Mouse (Mus musculus) MEL (cell line): Measurements from ENCODE around the gene Kdelc2. TPM values are rescaled to one million over a fixed set of nuclear protein-coding genes. Genes with fewer than 3 reads are reported as not detected.

Source experiments
- DNase-seq: peaks from one replicate; pipeline ENCODE4 v3.0.0; 2011; ENCODE audit warnings: low read depth, low spot score
- H3K27ac ChIP-seq: 2 replicates; pipeline ENCODE4 v1.5.1; 2012; ENCODE audit warnings: low read depth, mild to moderate bottlenecking, control low read depth, low read length, moderate library complexity; ENCODE audit not compliant: control insufficient read depth
- H3K27me3 ChIP-seq, 2 experiments: fragments of 150-350 bp in 1 of 2; sonication (generic) in 1 of 2; 2 replicates each; pipeline ENCODE4 v1.6.1; 2012; ENCODE audit warnings: low read length in 2 of 2, mild to moderate bottlenecking in 2 of 2, improper control_type of control experiment in 1 of 2, moderate library complexity in 1 of 2; ENCODE audit not compliant: insufficient read depth in 2 of 2, control insufficient read depth in 1 of 2
- H3K36me3 ChIP-seq, 2 experiments: 2 replicates each; pipeline ENCODE4 v1.6.1; 2012 to 2014; ENCODE audit warnings: low read length in 2 of 2, improper control_type of control experiment in 1 of 2, inconsistent platforms in 1 of 2, mild to moderate bottlenecking in 1 of 2; ENCODE audit not compliant: insufficient read depth in 2 of 2, control insufficient read depth in 1 of 2
- H3K4me1 ChIP-seq, 2 experiments: fragments of 150-350 bp in 1 of 2; sonication (generic) in 1 of 2; 2 replicates each; pipeline ENCODE4 v1.6.1; 2012; ENCODE audit warnings: low read length in 2 of 2, improper control_type of control experiment in 1 of 2, mild to moderate bottlenecking in 1 of 2; ENCODE audit not compliant: insufficient read depth in 2 of 2, control insufficient read depth in 1 of 2
- H3K4me3 ChIP-seq, 2 experiments: fragments of 150-350 bp in 1 of 2; sonication (generic) in 1 of 2; 2 replicates each; pipeline ENCODE4 v1.5.1; 2012; ENCODE audit warnings: low read depth in 2 of 2, low read length in 2 of 2, mild to moderate bottlenecking in 2 of 2, moderate library complexity in 2 of 2, control low read depth in 1 of 2, improper control_type of control experiment in 1 of 2; ENCODE audit not compliant: control insufficient read depth in 1 of 2, insufficient read depth in 1 of 2
- H3K79me2 ChIP-seq: 2 replicates; pipeline ENCODE4 v1.6.1; 2012; ENCODE audit warnings: mild to moderate bottlenecking, low read length, moderate library complexity; ENCODE audit not compliant: control insufficient read depth, poor library complexity, insufficient read depth
- H3K9ac ChIP-seq: 2 replicates; pipeline ENCODE4 v1.6.1; 2012; ENCODE audit warnings: low read depth, mild to moderate bottlenecking, control low read depth, low read length, moderate library complexity; ENCODE audit not compliant: control insufficient read depth, poor library complexity, severe bottlenecking
- H3K9me3 ChIP-seq: fragments of 150-350 bp; sonication (generic); replicated peaks from 2 replicates; pipeline ENCODE4 v1.6.1; 2012; ENCODE audit warnings: mild to moderate bottlenecking, low read length, improper control_type of control experiment, moderate library complexity; ENCODE audit not compliant: insufficient read depth
- BHLHE40 ChIP-seq: IDR thresholded peaks from 2 replicates; pipeline ENCODE4 v1.6.1; 2012; ENCODE audit warnings: low read depth, mild to moderate bottlenecking, inconsistent platforms, low read length, improper control_type of control experiment, borderline replicate concordance
- CHD1 ChIP-seq: IDR thresholded peaks from 2 replicates; pipeline ENCODE4 v1.6.1; 2012; ENCODE audit warnings: low read depth, mild to moderate bottlenecking, inconsistent platforms, low read length, improper control_type of control experiment
- CHD2 ChIP-seq: IDR thresholded peaks from 2 replicates; pipeline ENCODE4 v1.6.1; 2011; ENCODE audit warnings: low read length, improper control_type of control experiment
- CTCF ChIP-seq, 3 experiments: IDR thresholded peaks in 2 of 3; conservative IDR thresholded peaks in 1 of 3; 2 replicates each; pipeline ENCODE4 v1.5.1; 2011 to 2012; ENCODE audit warnings: low read length in 3 of 3, low read depth in 2 of 3, mild to moderate bottlenecking in 2 of 3, improper control_type of control experiment in 1 of 3, inconsistent platforms in 1 of 3, mixed read lengths in 1 of 3, moderate library complexity in 1 of 3; ENCODE audit not compliant: control insufficient read depth in 1 of 3, insufficient read depth in 1 of 3, poor library complexity in 1 of 3, severe bottlenecking in 1 of 3
- E2F4 ChIP-seq: IDR thresholded peaks from 2 replicates; pipeline ENCODE4 v1.6.1; 2011; ENCODE audit warnings: low read depth, low read length, improper control_type of control experiment, borderline replicate concordance
- ELF1 ChIP-seq: IDR thresholded peaks from 2 replicates; pipeline ENCODE4 v1.6.1; 2014; ENCODE audit warnings: low read depth, mild to moderate bottlenecking, inconsistent platforms, low read length, improper control_type of control experiment, moderate library complexity
- EP300 ChIP-seq, 2 experiments: IDR thresholded peaks; 2 replicates each; pipeline ENCODE4 v1.6.1; 2011; ENCODE audit warnings: improper control_type of control experiment in 2 of 2, low read length in 2 of 2, low read depth in 1 of 2, mild to moderate bottlenecking in 1 of 2
- ETS1 ChIP-seq: IDR thresholded peaks from 2 replicates; pipeline ENCODE4 v1.6.1; 2012; ENCODE audit warnings: low read depth, mild to moderate bottlenecking, inconsistent platforms, low read length, improper control_type of control experiment, moderate library complexity
- GATA1 ChIP-seq: IDR thresholded peaks from 2 replicates; pipeline ENCODE4 v1.6.1; 2011; ENCODE audit warnings: low read depth, low read length, improper control_type of control experiment
- HCFC1 ChIP-seq: IDR thresholded peaks from 2 replicates; pipeline ENCODE4 v1.6.1; 2012; ENCODE audit warnings: low read depth, mild to moderate bottlenecking, inconsistent platforms, low read length, improper control_type of control experiment, moderate library complexity
- MAFK ChIP-seq: IDR thresholded peaks from 2 replicates; pipeline ENCODE4 v1.6.1; 2011; ENCODE audit warnings: low read depth, mild to moderate bottlenecking, low read length, improper control_type of control experiment, borderline replicate concordance
- MYC ChIP-seq: IDR thresholded peaks from 2 replicates; pipeline ENCODE4 v1.6.1; 2011; ENCODE audit warnings: low read depth, mild to moderate bottlenecking, low read length, improper control_type of control experiment, moderate library complexity
- NRF1 ChIP-seq: IDR thresholded peaks from 2 replicates; pipeline ENCODE4 v1.6.1; 2014; ENCODE audit warnings: low read depth, mild to moderate bottlenecking, inconsistent platforms, low read length, improper control_type of control experiment, moderate library complexity; ENCODE audit not compliant: poor library complexity, insufficient read depth, severe bottlenecking
- POLR2AphosphoS5 ChIP-seq: IDR thresholded peaks from 2 replicates; pipeline ENCODE4 v1.6.1; 2012; ENCODE audit warnings: low read depth, borderline replicate concordance, mild to moderate bottlenecking, inconsistent platforms, low read length, moderate library complexity, mixed read lengths
- RCOR1 ChIP-seq: IDR thresholded peaks from 2 replicates; pipeline ENCODE4 v1.6.1; 2012; ENCODE audit warnings: low read depth, mild to moderate bottlenecking, inconsistent platforms, low read length, improper control_type of control experiment
- SIN3A ChIP-seq: IDR thresholded peaks from 2 replicates; pipeline ENCODE4 v1.6.1; 2012; ENCODE audit warnings: low read length, improper control_type of control experiment, inconsistent platforms
- TAL1 ChIP-seq: IDR thresholded peaks from 2 replicates; pipeline ENCODE4 v1.6.1; 2012; ENCODE audit warnings: mild to moderate bottlenecking, inconsistent platforms, low read length, moderate library complexity, mixed read lengths
- TCF12 ChIP-seq: IDR thresholded peaks from 2 replicates; pipeline ENCODE4 v1.6.1; 2014; ENCODE audit warnings: low read depth, mild to moderate bottlenecking, inconsistent platforms, low read length, improper control_type of control experiment, moderate library complexity
- USF1 ChIP-seq: IDR thresholded peaks from 2 replicates; pipeline ENCODE4 v1.6.1; 2014; ENCODE audit warnings: low read depth, mild to moderate bottlenecking, inconsistent platforms, low read length, improper control_type of control experiment, moderate library complexity
- ZC3H11A ChIP-seq: IDR thresholded peaks from 2 replicates; pipeline ENCODE4 v1.6.1; 2012; ENCODE audit warnings: low read depth, mild to moderate bottlenecking, inconsistent platforms, low read length, improper control_type of control experiment
- ZKSCAN1 ChIP-seq: IDR thresholded peaks from 2 replicates; pipeline ENCODE4 v1.6.1; 2012; ENCODE audit warnings: low read depth, mild to moderate bottlenecking, inconsistent platforms, low read length, improper control_type of control experiment, moderate library complexity
- ZMIZ1 ChIP-seq: IDR thresholded peaks from 2 replicates; pipeline ENCODE4 v1.6.1; 2012; ENCODE audit warnings: low read depth, mild to moderate bottlenecking, inconsistent platforms, low read length, improper control_type of control experiment, moderate library complexity
- ZNF384 ChIP-seq: IDR thresholded peaks from 2 replicates; pipeline ENCODE4 v1.6.1; 2012; ENCODE audit warnings: low read depth, mild to moderate bottlenecking, inconsistent platforms, low read length, improper control_type of control experiment
- polyA plus RNA-seq, 2 experiments: library from polyadenylated mRNA; stranded (reverse) in 1 of 2; unstranded in 1 of 2; fragments of >175 nt in 1 of 2; fragments of >200 nt in 1 of 2; gene quantifications; 2 replicates each; pipeline versions ENCODE4 v1.2.1 to v1.2.4; 2012; ENCODE audit warnings: low replicate concordance in 2 of 2, low read depth in 1 of 2; ENCODE audit not compliant: insufficient read length in 2 of 2, insufficient read depth in 1 of 2, missing spikeins in 1 of 2
- total RNA-seq: library from RNA; depleted of rRNA; stranded (reverse); fragments of 300-350 nt; gene quantifications from 2 replicates; pipeline ENCODE4 v1.2.3, GENCODE M21; 2012

The Kdelc2 gene
- total and polyA plus RNA-seq, 3 experiments: 0.04 to 0.31 TPM; not detected in 1

- Histone ChIP-seq H3K4me3 (no peak overlapping the region), H3K9me3 (no peaks in the 10 kb centered on the region), H3K36me3 (no peaks in the 10 kb centered on the region), H3K79me2 (no peaks in the 10 kb centered on the region), H3K4me1 (no peaks in the 10 kb centered on the region), H3K27ac (no peak overlapping the region), H3K27me3 (peaks cover 17 to 19% of the 10 kb centered on the region in 2 experiments), H3K9ac (no peak overlapping the region)
- no peak for DNase-seq
- TF ChIP-seq ZMIZ1 (no peak), RCOR1 (no peak)
Measured at GRCm38 (mm10) chr9:53340969-53341368, 42.9 kb upstream of the Kdelc2 start.

- H3K36me3 ChIP-seq: no peaks in the 10 kb centered on the region
Measured at GRCm38 (mm10) chr9:53341981-53342380, 41.8 kb upstream of the Kdelc2 start.

GRCm38 (mm10) chr9:53344646-53345432 is 39.0 kb upstream of the Kdelc2 start:
- H3K9me3 ChIP-seq: no peaks in the 10 kb centered on the region
- H3K9ac ChIP-seq: no peak overlapping the region
- H3K27ac ChIP-seq: no peak overlapping the region
- DNase-seq: no peak
- TF ChIP-seq GATA1 (no peak), ETS1 (no peak), TCF12 (no peak), ZKSCAN1 (no peak), POLR2AphosphoS5 (no peak), NRF1 (no peak), ELF1 (no peak), TAL1 (no peak), MYC (no peak), CTCF (IDR thresholded peaks at IDR 0.05 in 2 of 3, conservative IDR thresholded peaks at IDR 0.05 in 1 of 3; ENCODE audit: control insufficient read depth in 1 of 3, insufficient read depth in 1 of 3, low read depth in 2 of 3, low read length in 3 of 3, poor library complexity in 1 of 3, severe bottlenecking in 1 of 3) (no peak), CHD2 (no peak), CHD1 (no peak), ZC3H11A (no peak), USF1 (no peak), E2F4 (no peak), EP300 (IDR thresholded peaks at IDR 0.05; ENCODE audit: low read depth in 1 of 2, low read length in 2 of 2) (no peak)
- TF ChIP-seq, all 39 proteins: peak for 0
- no peaks in the 10 kb centered on the region for H3K79me2 ChIP-seq
- H3K27me3 ChIP-seq: peaks cover 9 to 13% of the 10 kb centered on the region in 2 experiments
- H3K4me1 ChIP-seq: no peaks in the 10 kb centered on the region
- H3K4me3 ChIP-seq: no peak overlapping the region
- no peaks in the 10 kb centered on the region for H3K36me3 ChIP-seq

More at GRCm38 (mm10) chr9:53341981-53342380, 41.8 kb upstream of the Kdelc2 start:
- no peak overlapping the region for H3K4me3 ChIP-seq
- no peak for DNase-seq
- no peak overlapping the region for H3K9ac ChIP-seq
- no peaks in the 10 kb centered on the region for H3K4me1 ChIP-seq
- no peaks in the 10 kb centered on the region for H3K9me3 ChIP-seq
- no peak overlapping the region for H3K27ac ChIP-seq
- TF ChIP-seq SIN3A: no peak
- no peak for TF ChIP-seq BHLHE40
- no peak for TF ChIP-seq ETS1
- no peak for TF ChIP-seq HCFC1
- TF ChIP-seq NRF1: no peak
- TF ChIP-seq MAFK: no peak
- no peak for TF ChIP-seq POLR2AphosphoS5
- no peak for TF ChIP-seq RCOR1
- TF ChIP-seq USF1: no peak
- TF ChIP-seq EP300 (IDR thresholded peaks at IDR 0.05; ENCODE audit: low read depth in 1 of 2, low read length in 2 of 2): no peak
- TF ChIP-seq ZMIZ1: no peak
- TF ChIP-seq MYC: no peak
- no peak for TF ChIP-seq ZNF384
- peaks cover 18 to 19% of the 10 kb centered on the region in 2 experiments for H3K27me3 ChIP-seq
- H3K79me2 ChIP-seq: no peaks in the 10 kb centered on the region
